Mouse (Mus musculus) small intestine, adult 2 months (tissue): Measurements from ENCODE around the gene Ap3b1. TPM values are rescaled to one million over a fixed set of nuclear protein-coding genes. Genes with fewer than 3 reads are reported as not detected.

Source experiments
- H3K27ac ChIP-seq: fragments of 200-500 bp; 2 replicates; pipeline ENCODE4 v1.5.1; 2012; ENCODE audit warnings: low read depth, low read length, control low read depth, inconsistent platforms; ENCODE audit not compliant: insufficient read depth
- H3K27me3 ChIP-seq: fragments of 200-500 bp; 2 replicates; pipeline ENCODE4 v1.6.1; 2012; ENCODE audit warnings: mild to moderate bottlenecking, moderate library complexity, low read length, inconsistent platforms; ENCODE audit not compliant: control insufficient read depth, insufficient read depth
- H3K36me3 ChIP-seq: fragments of 200-500 bp; 2 replicates; pipeline ENCODE4 v1.6.1; 2012; ENCODE audit warnings: mild to moderate bottlenecking, low read length, control low read depth, inconsistent platforms; ENCODE audit not compliant: control insufficient read depth, insufficient read depth
- H3K4me1 ChIP-seq: fragments of 200-500 bp; 2 replicates; pipeline ENCODE4 v1.6.1; 2012; ENCODE audit warnings: low read length, inconsistent platforms, mixed read lengths; ENCODE audit not compliant: control insufficient read depth, insufficient read depth, insufficient read length
- H3K4me3 ChIP-seq: fragments of 200-500 bp; 2 replicates; pipeline ENCODE4 v1.5.1; 2012; ENCODE audit warnings: low read depth, mild to moderate bottlenecking, control low read depth, inconsistent platforms, low read length, moderate library complexity
- CTCF ChIP-seq: fragments of 200-500 bp; IDR thresholded peaks from 2 replicates; pipeline ENCODE4 v1.5.1; 2012; ENCODE audit warnings: low read depth, mild to moderate bottlenecking, control low read depth, inconsistent platforms, low read length, moderate library complexity, mixed read lengths; ENCODE audit not compliant: insufficient replicate concordance, insufficient read length; ENCODE audit errors: extremely low read depth
- POLR2A ChIP-seq: fragments of 200-500 bp; IDR thresholded peaks from 2 replicates; pipeline ENCODE4 v1.6.1; 2012; ENCODE audit warnings: low read depth, mild to moderate bottlenecking, control low read depth, inconsistent platforms, low read length, moderate library complexity
- WGBS: fragments of 180-500 bp; shearing (Covaris S2); methylation state at CpG from one replicate; pipeline ENCODE4 v1.1.7; 2018; 5-methylcytosine and 5-hydroxymethylcytosine counted together
- polyA plus RNA-seq: library from polyadenylated mRNA; depleted of rRNA; stranded (reverse); fragments of >200 nt; gene quantifications from 2 replicates; pipeline ENCODE4 v1.2.3, GENCODE M21; 2012

Gene Ap3b1
- polyA plus RNA-seq, 1 experiment = 29.1 TPM

DNA sequence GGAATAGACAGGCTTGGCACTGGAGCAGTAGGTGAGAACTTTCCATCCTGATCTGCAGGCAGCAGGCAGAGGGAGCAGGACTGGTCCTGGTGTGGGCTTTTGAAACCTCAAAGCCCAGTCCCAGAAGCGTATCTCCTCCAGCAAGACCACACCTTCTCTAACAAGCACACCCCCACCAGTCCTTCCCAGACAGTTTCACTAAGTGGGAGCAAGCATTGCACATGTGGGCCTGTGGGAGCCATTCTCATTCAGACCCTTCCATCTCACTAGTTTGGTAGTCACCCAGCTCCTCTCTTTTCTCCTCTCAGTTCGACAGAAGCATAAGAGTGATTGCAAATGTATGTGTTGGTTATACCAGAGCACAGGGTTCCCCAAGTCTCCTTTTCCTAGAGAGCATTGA, 5.6 kb downstream of the Ap3b1 start:
- TF ChIP-seq POLR2A (no peak), CTCF (no peak)
- Histone ChIP-seq H3K27me3 (no peaks in the 10 kb centered on the region), H3K27ac (0 out of 2 replicates have a peak overlapping the region, but pooled peaks have one; percentile 24), H3K36me3 (peaks cover 3% of the 10 kb centered on the region; the same call in 1 of the 2 replicates), H3K4me1 (peaks cover 15% of the 10 kb centered on the region; the same call in 1 of the 2 replicates), H3K4me3 (no peak overlapping the region)
- WGBS = 72% methylated on average over 2 of the region's 2 CpGs

- Histone ChIP-seq H3K36me3 (peaks cover 7% of the 10 kb centered on the region), H3K4me3 (no peak overlapping the region), H3K27ac (peak overlapping the region; percentile 24), H3K27me3 (no peaks in the 10 kb centered on the region), H3K4me1 (peaks cover 15% of the 10 kb centered on the region; the same call in 1 of the 2 replicates)
- no peak for TF ChIP-seq POLR2A
- no peak for TF ChIP-seq CTCF
- WGBS = 31% methylated on average over 13 of the region's 13 CpGs
Measured at GRCm38 (mm10) chr13:94365108-94365907, 6.5 kb downstream of the Ap3b1 start.

DNA sequence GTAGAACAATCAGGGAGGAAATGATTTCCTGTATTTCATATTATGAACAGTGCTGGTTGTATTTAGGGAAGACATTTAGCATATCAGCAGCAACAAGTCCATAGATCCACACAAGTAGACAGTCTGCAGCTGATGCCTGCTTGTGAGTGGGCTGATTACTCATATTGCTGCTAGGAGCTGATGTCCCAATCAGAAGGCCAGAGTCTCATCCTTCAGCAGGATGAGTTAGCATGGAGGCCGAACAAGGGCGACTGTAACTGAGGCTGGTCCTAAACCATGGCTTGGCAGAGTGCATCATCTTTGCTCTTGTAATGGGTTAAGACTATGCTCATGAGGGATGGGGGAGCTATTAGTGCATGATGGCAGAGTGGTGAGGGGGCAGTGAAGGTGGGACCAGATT, 9.1 kb downstream of the Ap3b1 start:
- 96% methylated on average over 2 of the region's 2 CpGs for WGBS
- Histone ChIP-seq H3K4me3 (no peak overlapping the region), H3K36me3 (peaks cover 11% of the 10 kb centered on the region), H3K4me1 (peaks cover 14% of the 10 kb centered on the region; the same call in 1 of the 2 replicates), H3K27ac (no peak overlapping the region), H3K27me3 (no peaks in the 10 kb centered on the region)
- TF ChIP-seq CTCF (no peak), POLR2A (no peak)

DNA sequence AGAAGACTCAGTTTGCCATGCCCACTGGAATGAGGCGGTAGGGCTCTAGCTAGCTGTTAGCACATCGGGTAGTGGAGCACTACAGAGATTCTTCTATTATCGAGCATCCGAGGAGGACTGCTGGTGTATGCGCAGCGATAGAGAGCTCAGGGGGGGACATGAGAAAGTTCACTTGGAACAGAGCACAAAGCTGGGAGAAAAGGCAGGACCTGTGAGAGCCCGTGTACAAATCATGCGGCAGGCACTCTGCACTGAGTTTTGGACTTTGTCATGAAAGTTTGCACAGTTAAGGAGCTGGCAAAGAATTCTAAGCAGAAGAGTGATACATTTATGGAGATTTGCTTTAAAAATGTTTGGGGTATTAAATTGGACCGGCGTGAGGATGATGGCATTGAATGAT, 11.8 kb downstream of the Ap3b1 start:
- 84% methylated on average over 10 of the region's 10 CpGs for WGBS
- no peak overlapping the region for H3K4me3 ChIP-seq
- TF ChIP-seq POLR2A (no peak), CTCF (no peak)
- peaks cover 13% of the 10 kb centered on the region for H3K36me3 ChIP-seq
- peaks cover 2% of the 10 kb centered on the region; the same call in 1 of the 2 replicates for H3K4me1 ChIP-seq
- no peak overlapping the region for H3K27ac ChIP-seq
- H3K27me3 ChIP-seq = no peaks in the 10 kb centered on the region

DNA sequence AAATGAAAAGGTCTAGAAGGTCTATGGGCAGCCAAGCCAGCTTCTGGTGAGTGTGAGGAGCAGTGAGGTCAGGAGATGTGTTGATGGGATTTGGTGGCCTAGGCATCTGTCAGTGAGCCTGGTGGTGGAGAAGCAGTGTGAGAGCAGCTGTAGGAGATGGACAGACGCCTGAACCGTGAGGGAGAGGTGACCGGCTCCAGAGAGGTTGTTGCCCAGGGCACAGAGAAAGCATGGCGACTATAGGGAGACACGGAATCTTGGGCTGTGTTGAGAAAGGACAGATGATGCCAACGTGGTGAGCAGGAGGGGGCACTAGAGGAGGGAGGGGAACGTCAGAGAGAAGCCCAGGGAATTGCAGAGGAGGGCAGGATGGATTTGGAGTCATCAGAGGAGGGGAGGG, 13.3 kb downstream of the Ap3b1 start:
- no peak overlapping the region for H3K4me3 ChIP-seq
- H3K27me3 ChIP-seq = no peaks in the 10 kb centered on the region
- H3K27ac ChIP-seq = no peak overlapping the region
- 80% methylated on average over 7 of the region's 7 CpGs for WGBS
- peaks cover 15% of the 10 kb centered on the region for H3K36me3 ChIP-seq
- no peak for TF ChIP-seq POLR2A
- no peak for TF ChIP-seq CTCF
- no peaks in the 10 kb centered on the region for H3K4me1 ChIP-seq

DNA sequence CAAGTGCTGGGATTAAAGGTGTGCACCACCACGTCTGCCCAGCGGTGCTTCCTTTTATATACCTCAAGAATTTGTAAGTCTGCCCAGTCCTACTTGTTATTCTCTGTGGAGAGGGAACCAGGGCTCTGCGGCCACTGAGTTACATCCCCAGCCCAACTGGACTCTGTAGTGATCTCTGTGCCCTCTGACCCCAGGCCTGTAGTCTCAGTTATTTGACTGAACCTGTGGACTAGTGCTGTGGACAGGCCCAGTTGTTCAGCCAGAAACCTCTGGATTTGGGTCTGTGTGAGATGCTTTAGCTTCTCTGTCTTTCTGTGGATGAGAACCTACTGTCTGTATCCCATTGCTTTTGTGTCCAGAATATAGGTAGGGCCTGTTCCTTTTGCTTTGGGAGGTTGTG, 15.4 kb downstream of the Ap3b1 start:
- H3K4me3 ChIP-seq = no peak overlapping the region
- peaks cover 15% of the 10 kb centered on the region for H3K36me3 ChIP-seq
- no peak for TF ChIP-seq POLR2A
- no peak for TF ChIP-seq CTCF
- no peaks in the 10 kb centered on the region; the same call in 1 of the 2 replicates for H3K4me1 ChIP-seq
- WGBS = 94% methylated on average over 3 of the region's 3 CpGs
- no peaks in the 10 kb centered on the region for H3K27me3 ChIP-seq
- no peak overlapping the region for H3K27ac ChIP-seq
